Mouse (Mus musculus) left cerebral cortex, adult 9 months (tissue): ENCODE measurements at regions not wholly inside any gene's neighbourhood (a gene's known extent, or its start where the extent isn't known, plus 50 kb on each side); places are given as distances from the start of the nearest gene placed in this dataset.

Experiments
- DNase-seq, 2 experiments: peaks; one replicate each; pipeline ENCODE4 v3.0.0; 2022; ENCODE audit warnings: low spot score in 2 of 2

DNA sequence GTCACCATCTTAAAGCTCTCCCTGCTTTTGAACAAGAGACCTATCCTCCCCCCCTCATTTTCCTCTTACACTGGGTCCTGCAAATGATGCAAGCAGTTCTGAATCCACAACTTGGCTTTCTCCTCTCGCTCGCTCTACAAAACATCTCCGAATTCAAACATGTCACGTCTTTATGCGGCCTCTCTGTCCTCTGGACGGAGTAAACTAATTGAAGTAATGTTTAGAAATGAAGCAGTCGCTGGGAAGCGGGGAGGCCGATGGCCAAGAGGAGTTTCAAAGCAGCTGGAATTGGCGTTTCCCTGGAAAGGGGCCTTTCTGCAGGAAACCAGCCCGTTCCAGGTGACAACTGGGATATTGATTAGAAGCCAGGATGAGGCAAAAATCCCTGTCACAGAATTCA lies 446.8 kb downstream of the Ate1 start:
- no peak for DNase-seq

DNA sequence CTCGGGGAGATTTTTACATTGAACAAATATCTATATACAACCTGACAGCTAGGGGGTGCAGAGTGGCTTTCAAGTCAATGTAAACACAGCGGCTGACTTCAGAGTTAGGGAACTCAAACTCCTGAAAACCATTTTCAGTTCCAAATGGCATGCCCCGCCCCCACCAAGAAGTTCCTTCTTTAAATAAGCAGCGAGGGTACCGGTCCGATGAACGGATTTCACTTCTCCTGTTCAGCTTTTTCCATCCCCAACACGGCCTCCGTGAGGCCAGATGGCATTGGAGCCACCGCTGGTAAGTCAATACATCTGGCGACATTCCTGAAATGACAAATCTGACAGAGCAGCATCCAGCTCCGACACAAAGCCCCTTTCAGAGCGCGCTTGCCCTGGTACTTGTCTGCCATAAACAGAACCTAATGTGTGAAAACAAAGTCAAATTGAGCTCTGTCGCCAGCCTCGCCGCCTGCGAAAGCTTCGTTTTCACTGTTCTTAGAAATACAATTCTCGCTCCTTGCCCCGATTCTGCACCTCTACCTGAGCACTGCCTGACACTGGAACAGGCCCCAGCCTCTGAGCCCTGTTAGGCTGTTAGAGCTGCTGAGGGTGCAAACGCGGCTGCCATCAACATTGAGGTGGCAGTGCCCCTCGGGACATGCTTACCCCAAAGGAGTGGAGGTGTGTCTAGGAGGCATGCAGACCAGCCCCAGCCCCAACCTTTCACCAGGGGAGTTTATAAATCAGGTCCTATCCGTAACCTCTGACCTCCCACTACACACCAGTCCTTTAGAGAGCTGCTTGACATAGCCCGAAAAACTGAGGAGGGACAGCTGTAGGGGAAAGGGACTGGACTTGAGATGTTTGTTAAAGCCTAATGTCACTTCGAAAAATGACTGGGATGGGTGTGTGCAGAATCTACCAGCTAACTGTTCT lies 446.0 kb downstream of the Ate1 start:
- DNase-seq = peak in 1 of 2 experiments; percentile 55

DNA sequence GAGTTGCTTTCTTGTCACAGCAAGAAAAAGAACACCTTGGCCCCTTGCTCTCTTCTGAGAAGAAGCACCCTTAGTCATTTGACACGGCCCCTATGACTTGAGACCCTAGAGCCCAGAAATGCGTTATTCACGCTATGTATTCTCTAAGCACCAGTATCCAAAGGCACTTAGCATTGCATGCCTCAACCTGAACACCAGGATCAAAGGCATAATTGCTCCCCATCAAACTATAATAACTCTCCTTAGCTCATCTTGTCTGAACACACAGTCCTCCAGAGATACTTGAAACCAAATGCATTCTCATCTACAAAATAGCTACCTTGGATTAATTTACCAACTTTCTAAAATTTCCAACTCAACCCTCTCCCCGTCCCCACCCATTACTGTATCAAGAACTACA lies 437.5 kb downstream of the Ate1 start:
- DNase-seq = no peak

DNA sequence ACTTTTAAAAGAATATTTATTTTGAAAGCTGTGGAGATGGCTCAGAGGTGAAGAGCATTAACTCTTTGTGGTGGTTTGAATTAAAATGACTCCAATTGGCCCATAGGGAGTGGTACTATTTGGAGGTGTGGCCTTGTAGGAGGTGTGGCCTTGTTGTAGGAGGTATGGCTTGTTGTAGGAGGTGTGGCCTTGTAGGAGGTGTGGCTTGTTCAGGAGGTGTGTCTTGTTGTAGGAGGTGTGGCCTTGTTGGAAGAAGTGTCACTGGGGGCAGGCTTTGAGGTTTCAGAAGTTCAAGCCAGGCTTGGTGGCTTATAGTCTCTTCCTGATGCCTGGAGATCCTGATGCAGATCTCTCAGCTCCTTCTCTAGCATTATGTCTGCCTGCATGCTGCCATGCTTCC lies 434.5 kb downstream of the Ate1 start:
- DNase-seq = no peak

DNA sequence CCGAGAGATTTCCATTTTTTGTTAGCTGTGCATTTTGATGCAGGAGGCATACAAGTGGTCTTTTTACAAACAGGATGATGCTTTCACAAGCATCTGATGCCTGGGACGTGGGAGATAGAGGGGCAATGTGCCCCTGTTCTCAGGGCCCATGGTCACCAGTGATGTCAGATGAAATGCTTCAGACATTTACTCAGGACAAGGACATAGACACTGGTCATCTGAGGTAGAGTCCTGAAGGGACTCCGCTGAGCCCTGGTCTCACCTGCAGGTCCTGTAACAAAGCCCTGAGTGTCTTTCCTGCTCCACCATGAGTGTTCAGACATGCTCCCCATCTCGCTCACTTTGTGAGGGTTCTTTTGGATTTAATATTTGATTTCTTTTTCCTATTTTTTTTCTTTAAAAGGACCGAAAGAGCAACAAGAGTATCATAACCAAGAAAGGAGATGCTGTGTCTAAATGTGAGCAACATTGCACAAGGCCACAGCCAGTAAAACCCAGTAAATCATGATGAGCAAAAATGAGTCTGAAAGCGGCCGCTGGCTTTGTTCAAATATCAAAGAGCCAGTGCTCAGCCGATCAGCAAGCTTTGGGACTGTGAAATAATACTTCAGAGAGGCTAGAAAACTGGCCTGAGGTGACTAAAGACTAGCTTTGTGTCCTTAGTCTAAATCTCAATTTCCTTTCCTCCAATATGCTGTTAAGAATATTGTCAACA lies 430.1 kb downstream of the Ate1 start:
- no peak for DNase-seq

DNA sequence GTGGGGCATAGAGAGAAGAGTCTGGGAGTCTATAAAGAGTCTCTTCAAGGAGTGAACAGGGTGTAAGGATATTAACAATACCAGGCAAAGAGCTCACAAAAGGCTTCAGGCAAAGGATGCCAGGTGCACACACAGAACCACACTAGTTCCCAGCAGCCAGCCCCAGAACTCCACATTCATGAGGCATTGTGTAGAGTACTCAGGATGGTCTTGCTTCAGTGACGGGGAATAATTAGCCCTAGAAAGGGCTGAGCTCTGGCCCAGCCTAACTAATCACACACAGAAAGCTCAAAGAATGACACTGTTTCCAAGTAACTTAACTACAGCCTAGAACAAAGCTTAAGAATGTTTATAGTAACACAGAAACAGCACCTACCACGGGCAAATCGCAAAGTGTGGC lies 428.2 kb downstream of the Ate1 start:
- no peak for DNase-seq

DNA sequence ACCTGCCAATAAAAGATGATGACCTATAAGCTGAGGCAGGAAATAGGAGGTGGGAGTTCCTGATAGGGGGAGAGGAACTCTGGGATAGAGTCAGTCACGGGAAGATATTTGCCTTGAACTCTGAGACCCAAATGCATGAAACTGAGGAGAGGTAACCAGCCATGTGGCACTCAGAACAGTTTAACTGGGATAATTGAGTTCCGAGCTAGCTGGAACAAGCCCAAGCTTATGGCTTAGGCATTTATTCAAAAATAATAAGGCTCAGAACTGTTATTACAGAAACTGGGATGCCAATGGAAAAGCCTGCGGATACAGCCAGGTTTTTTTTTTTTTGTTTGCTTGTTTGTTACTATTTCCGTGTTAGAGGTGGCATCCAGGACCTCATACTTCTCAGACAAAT lies 425.0 kb downstream of the Ate1 start:
- no peak for DNase-seq

DNA sequence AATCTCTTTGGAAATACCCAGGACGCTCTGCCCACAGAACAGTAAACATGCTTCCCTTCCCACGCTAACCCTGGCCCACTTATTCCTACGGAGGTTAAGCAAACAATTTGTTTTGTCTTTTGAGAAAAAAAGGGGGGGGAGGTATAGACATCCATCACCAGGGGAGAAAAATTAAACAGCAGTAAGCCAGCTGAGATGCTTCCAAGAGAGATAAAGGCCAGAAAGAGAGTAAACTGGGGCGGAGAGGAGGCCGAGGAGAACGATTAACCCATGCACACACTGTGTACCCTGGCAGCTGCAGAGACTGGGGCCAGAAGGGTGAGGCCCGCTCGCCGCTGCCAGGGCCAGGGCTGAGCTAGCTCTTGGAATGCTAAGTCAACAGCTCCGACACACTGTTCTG lies 421.6 kb downstream of the Ate1 start:
- no peak for DNase-seq

DNA sequence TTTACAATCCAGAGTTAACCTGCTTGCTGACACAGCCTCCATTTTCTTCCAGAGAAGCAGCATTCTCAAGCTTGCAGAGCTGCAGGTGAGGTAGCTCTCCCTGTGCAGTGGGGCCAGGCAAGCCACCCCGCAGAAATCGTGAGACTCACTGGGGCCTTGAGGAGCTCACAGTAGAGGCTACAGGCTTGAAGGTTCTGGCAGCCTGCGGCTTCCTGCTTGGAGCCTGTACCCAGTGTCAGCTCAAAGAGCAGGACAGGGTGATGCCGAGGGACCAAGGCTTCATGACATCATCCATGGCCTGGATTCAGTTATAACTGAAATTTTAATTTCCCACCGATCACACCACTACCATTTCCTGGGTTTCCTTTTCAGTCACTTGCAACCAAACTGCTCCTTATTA lies 417.5 kb downstream of the Ate1 start:
- DNase-seq = no peak

DNA sequence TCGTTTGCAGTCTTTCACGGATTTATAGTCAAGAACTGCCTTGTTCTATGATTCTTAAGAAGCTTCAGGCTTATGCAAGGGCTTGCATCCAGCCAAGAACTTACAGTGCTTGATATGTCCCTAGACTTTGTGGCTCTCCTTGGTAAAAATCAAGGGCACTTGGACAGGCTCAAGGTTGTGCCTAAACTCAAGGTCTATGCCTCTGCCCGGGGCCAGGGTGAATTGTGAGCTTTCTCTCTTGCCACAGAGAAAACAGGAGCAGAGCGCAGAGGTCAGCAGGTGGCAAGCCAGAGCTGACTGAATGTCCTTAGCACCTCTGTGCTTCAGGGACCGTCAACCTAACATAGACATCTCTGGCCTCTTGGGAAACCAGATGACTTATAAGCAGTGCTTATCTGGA lies 413.2 kb downstream of the Ate1 start:
- no peak for DNase-seq

DNA sequence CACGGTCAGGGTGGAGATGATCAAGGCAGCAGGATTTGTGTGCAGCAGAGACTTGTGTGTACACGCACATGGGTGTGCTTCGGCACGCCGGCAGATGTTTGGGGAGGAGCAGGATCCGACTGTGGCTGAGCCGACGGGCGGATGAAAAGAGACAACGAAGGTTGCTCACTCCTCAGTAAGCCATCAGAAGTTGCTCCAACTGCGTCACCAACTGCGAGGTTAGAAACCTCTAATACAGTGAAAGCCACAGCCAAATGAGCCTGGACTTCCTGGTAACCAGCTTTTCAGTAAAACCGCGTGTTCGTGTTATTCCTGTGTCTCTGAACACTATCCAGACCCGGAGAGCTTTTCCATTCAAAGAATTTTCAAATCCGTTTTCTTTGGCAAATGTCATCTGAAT lies 411.8 kb downstream of the Ate1 start:
- no peak for DNase-seq
